Mouse (Mus musculus): Measurements from ENCODE around the gene Vmn1r54. TPM values are rescaled to one million over a fixed set of nuclear protein-coding genes. Genes with fewer than 3 reads are reported as not detected.

Gene Vmn1r54
- not detected for polyA plus RNA-seq (2015; fragmentation: Illumina TruSeq; extraction: RNeasy Lipid Tissue Mini Kit (QIAGEN cat#74804); ENCODE audit: low read depth, low replicate concordance)

DNA sequence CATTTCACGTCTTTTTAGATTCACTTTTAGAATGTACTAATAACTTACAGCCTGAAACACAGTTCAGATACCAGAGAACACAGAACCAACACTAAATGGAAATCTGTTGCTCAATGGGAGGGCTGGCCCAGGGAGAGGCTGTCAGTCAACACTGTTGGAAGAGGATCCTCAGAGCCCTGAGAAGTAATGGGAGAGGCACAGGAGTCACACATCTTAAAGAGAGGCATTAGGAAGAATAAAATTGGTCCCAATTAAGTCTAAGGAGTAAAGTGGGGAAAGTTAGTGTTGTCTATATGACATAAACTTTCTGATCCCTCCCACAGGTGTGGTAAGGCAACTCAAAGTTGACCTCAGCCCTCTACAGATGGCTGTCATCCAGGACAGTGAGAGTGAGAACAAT is at the start of gene Vmn1r54:
Vmn1r54 (plus strand) TSS at position 301 of the 400 bp plus-strand sequence.

DNA sequence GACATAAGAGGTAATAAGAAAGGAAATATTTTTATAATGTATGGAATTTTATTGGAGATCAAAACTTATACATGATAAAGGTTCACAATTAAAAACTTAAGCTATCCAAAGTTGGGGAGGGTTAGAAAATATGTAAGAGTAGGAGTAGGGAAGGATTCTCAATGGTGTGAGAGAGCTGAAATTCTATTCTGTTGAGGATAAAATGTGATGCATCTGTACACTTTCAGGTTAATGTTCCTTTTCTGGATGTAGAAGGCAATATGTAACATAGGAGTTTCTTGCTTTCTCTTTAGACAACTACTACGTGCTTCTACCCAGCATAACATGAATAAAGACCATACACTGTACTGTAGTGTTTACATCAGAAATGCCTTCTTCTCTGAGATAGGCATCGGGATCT is 43.6 kb upstream of the Vmn1r54 start, which contains the start of gene V1ra8:
V1ra8 (plus strand) TSS at position 301 of the 400 bp plus-strand sequence.

DNA sequence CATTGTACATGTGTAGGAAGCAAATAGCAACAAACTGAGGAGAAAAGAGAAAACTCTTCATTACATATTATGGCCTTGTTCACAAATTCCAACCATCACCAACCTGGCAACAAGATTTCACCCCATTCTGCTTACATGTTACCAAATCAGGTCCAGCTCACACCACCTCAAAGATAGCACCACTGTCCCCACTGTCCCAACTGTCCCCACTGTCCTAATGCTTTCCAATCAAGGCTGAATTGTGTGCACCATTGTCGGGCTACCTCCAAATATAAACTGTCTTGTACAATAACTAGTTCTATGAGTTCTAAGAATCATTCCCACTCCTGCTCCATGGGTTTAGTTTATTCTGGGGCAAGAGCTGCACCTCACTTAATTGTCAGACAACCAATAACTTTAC is 21.8 kb upstream of the Vmn1r54 start, which contains the start of gene Vmn1r53:
Vmn1r53 (minus strand) TSS at position 101 of the 400 bp plus-strand sequence.

DNA sequence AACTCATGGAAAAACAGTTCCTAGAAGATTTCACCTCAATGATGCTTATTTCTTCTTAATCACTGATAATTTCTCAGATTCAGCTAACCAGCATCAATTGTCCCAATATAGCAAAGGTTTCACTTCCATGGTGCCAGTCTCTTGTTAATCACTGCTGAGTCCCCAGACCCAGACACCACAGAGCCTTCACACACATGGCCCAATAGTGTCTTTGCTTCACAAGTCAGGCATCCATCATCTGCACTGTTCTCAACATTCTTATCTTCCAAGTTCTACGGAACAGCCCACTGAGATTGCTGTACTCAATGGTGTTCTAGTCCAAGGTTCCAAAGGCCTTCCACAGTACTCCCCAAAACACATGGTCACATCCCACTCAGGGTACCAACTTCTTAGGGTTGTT is 54.8 kb downstream of the Vmn1r54 start, which contains the start of gene BC048671:
BC048671 (plus strand) TSS at position 301 of the 400 bp plus-strand sequence.

Other genes starting within 250 kb of the Vmn1r54 start
- gene Vmn1r47, start 230.2 kb upstream of the Vmn1r54 start, polyA plus RNA-seq (2015; fragmentation: Illumina TruSeq; extraction: RNeasy Lipid Tissue Mini Kit (QIAGEN cat#74804); ENCODE audit: low read depth, low replicate concordance), result not detected
- gene Vmn1r48, start 209.5 kb upstream of the Vmn1r54 start, polyA plus RNA-seq (2015; fragmentation: Illumina TruSeq; extraction: RNeasy Lipid Tissue Mini Kit (QIAGEN cat#74804); ENCODE audit: low read depth, low replicate concordance), result not detected
- not detected for gene Vmn1r49, start 167.8 kb upstream of the Vmn1r54 start, polyA plus RNA-seq (2015; fragmentation: Illumina TruSeq; extraction: RNeasy Lipid Tissue Mini Kit (QIAGEN cat#74804); ENCODE audit: low read depth, low replicate concordance)
- gene Vmn1r50, start 144.9 kb upstream of the Vmn1r54 start, polyA plus RNA-seq (2015; fragmentation: Illumina TruSeq; extraction: RNeasy Lipid Tissue Mini Kit (QIAGEN cat#74804); ENCODE audit: low read depth, low replicate concordance), result not detected
- gene Vmn1r51, start 123.7 kb upstream of the Vmn1r54 start, polyA plus RNA-seq (2015; fragmentation: Illumina TruSeq; extraction: RNeasy Lipid Tissue Mini Kit (QIAGEN cat#74804); ENCODE audit: low read depth, low replicate concordance), result not detected
- not detected for gene Vmn1r52, start 71.5 kb upstream of the Vmn1r54 start, polyA plus RNA-seq (2015; fragmentation: Illumina TruSeq; extraction: RNeasy Lipid Tissue Mini Kit (QIAGEN cat#74804); ENCODE audit: low read depth, low replicate concordance)
- not detected for gene V1ra8, start 43.5 kb upstream of the Vmn1r54 start, polyA plus RNA-seq (2015; fragmentation: Illumina TruSeq; extraction: RNeasy Lipid Tissue Mini Kit (QIAGEN cat#74804); ENCODE audit: low read depth, low replicate concordance)
- not detected for gene Vmn1r53, start 21.9 kb upstream of the Vmn1r54 start, polyA plus RNA-seq (2015; fragmentation: Illumina TruSeq; extraction: RNeasy Lipid Tissue Mini Kit (QIAGEN cat#74804); ENCODE audit: low read depth, low replicate concordance)
- gene BC048671, start 54.9 kb downstream of the Vmn1r54 start, polyA plus RNA-seq (2015; fragmentation: Illumina TruSeq; extraction: RNeasy Lipid Tissue Mini Kit (QIAGEN cat#74804); ENCODE audit: low read depth, low replicate concordance), result not detected
- gene Chst13, start 78.9 kb downstream of the Vmn1r54 start, polyA plus RNA-seq (2015; fragmentation: Illumina TruSeq; extraction: RNeasy Lipid Tissue Mini Kit (QIAGEN cat#74804); ENCODE audit: low read depth, low replicate concordance), result not detected
- gene Uroc1, start 87.0 kb downstream of the Vmn1r54 start, polyA plus RNA-seq (2015; fragmentation: Illumina TruSeq; extraction: RNeasy Lipid Tissue Mini Kit (QIAGEN cat#74804); ENCODE audit: low read depth, low replicate concordance), result not detected
- 16.2 TPM for gene Zxdc, start 123.2 kb downstream of the Vmn1r54 start, polyA plus RNA-seq (2015; fragmentation: Illumina TruSeq; extraction: RNeasy Lipid Tissue Mini Kit (QIAGEN cat#74804); ENCODE audit: low read depth, low replicate concordance)
- 4.2 TPM for gene Cfap100, start 182.5 kb downstream of the Vmn1r54 start, polyA plus RNA-seq (2015; fragmentation: Illumina TruSeq; extraction: RNeasy Lipid Tissue Mini Kit (QIAGEN cat#74804); ENCODE audit: low read depth, low replicate concordance)
- 21.1 TPM for gene Klf15, start 216.3 kb downstream of the Vmn1r54 start, polyA plus RNA-seq (2015; fragmentation: Illumina TruSeq; extraction: RNeasy Lipid Tissue Mini Kit (QIAGEN cat#74804); ENCODE audit: low read depth, low replicate concordance)
- gene Aldh1l1, start 240.1 kb downstream of the Vmn1r54 start, polyA plus RNA-seq (2015; fragmentation: Illumina TruSeq; extraction: RNeasy Lipid Tissue Mini Kit (QIAGEN cat#74804); ENCODE audit: low read depth, low replicate concordance), result 52.3 TPM